Mouse (Mus musculus): ENCODE measurements around the gene Timm22. TPM values are rescaled to one million over a fixed set of nuclear protein-coding genes. Genes with fewer than 3 reads are reported as not detected.

Timm22 gene
- polyA plus RNA-seq, 1 experiment from 2014 or later: 81.6 TPM

DNA sequence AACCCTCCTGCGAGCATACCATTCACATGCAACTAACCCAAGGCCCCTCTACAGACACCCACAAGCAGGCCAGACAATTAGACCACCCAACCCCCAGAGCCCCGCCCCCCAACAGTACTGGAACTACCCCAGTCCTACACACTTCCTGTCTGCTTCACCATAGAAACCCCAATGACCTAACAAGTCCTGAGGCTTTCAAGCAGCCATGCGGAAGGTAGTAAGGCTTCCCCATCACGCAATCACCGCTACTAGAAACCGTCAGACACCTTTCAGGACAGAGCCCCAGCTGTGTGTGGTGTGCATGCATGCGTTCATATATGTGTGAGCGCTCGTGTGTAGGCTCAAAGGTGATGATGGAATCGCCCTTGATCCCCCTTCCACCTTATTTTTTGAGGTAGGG lies 50.1 kb downstream of the Timm22 start:
- no peaks in the 10 kb centered on the region for H3K9me3 ChIP-seq (replicated peaks; ENCODE audit: control insufficient read depth, low read length)
- H3K27ac ChIP-seq (ENCODE audit: low read length): peak overlapping the region; percentile 58
- 74% methylated on average over 10 of the region's 10 CpGs for WGBS
- H3K27me3 ChIP-seq (ENCODE audit: control insufficient read depth, insufficient read depth, low read length): no peaks in the 10 kb centered on the region
- peaks cover 7% of the 10 kb centered on the region for H3K4me1 ChIP-seq (ENCODE audit: control insufficient read depth, insufficient read depth, low read length)
- no peak overlapping the region for H3K4me2 ChIP-seq (ENCODE audit: low read depth, low read length)
- no peak for ATAC-seq (replicated peaks; ENCODE audit: extremely low read depth, insufficient read depth, low FRiP score)
- H3K9ac ChIP-seq (ENCODE audit: low read length): no peak overlapping the region
- H3K4me3 ChIP-seq (ENCODE audit: low read length): no peak overlapping the region
- peaks cover 23% of the 10 kb centered on the region for H3K36me3 ChIP-seq (ENCODE audit: control insufficient read depth, insufficient read depth)

DNA sequence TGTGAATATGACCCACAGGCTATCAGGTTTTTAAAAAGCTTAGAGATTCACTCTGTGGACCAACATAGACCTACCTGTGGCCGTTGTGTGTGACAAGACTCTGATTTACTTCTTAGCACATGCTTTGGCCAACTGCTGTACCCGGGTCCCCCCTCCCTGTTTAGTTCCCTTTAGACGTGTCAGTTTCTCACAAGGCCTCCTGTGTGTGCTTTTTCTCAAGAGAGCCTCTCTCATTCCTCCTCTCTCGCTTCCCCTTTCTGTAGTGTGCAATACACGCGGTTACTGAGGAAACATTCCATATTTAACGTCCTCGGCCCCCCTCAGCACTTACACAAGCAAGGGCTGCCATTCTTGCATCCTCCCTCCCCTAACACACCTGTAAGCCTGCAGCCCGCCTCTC lies 52.0 kb downstream of the Timm22 start:
- Histone ChIP-seq H3K36me3 (ENCODE audit: control insufficient read depth, insufficient read depth) (peaks cover 29% of the 10 kb centered on the region), H3K4me2 (ENCODE audit: low read depth, low read length) (no peak overlapping the region), H3K4me1 (ENCODE audit: control insufficient read depth, insufficient read depth, low read length) (peaks cover 9% of the 10 kb centered on the region), H3K9ac (ENCODE audit: low read length) (no peak overlapping the region), H3K27ac (ENCODE audit: low read length) (no peak overlapping the region), H3K4me3 (ENCODE audit: low read length) (no peak overlapping the region), H3K27me3 (ENCODE audit: control insufficient read depth, insufficient read depth, low read length) (no peaks in the 10 kb centered on the region), H3K9me3 (replicated peaks; ENCODE audit: control insufficient read depth, low read length) (no peaks in the 10 kb centered on the region)
- ATAC-seq (replicated peaks; ENCODE audit: extremely low read depth, insufficient read depth, low FRiP score): no peak
- 77% methylated on average over 9 of the region's 9 CpGs for WGBS

DNA sequence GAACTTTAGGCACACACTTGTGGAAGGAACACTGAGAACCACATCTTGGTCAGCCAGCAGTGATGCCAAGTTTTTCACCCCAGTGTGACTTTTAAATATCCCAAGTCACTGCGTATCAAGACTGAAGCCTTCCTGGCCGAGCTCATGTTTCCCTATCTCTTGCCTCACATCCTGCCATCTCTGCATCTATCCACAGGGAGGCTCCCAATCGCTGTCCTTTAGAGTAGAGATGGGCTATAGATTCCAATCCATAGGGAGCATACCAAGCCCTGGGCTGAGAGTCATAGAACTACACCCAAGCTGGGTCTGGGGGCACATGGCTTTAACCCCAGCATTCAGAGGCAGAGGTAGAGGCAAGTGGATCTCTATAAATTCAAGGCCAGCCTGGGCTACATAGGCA lies 52.7 kb downstream of the Timm22 start:
- H3K4me3 ChIP-seq (ENCODE audit: low read length): no peak overlapping the region
- 58% methylated on average over 3 of the region's 3 CpGs for WGBS
- H3K27ac ChIP-seq (ENCODE audit: low read length): no peak overlapping the region
- no peaks in the 10 kb centered on the region for H3K27me3 ChIP-seq (ENCODE audit: control insufficient read depth, insufficient read depth, low read length)
- no peak overlapping the region for H3K4me2 ChIP-seq (ENCODE audit: low read depth, low read length)
- peaks cover 10% of the 10 kb centered on the region for H3K4me1 ChIP-seq (ENCODE audit: control insufficient read depth, insufficient read depth, low read length)
- H3K9ac ChIP-seq (ENCODE audit: low read length): no peak overlapping the region
- peaks cover 23% of the 10 kb centered on the region for H3K36me3 ChIP-seq (ENCODE audit: control insufficient read depth, insufficient read depth)
- H3K9me3 ChIP-seq (replicated peaks; ENCODE audit: control insufficient read depth, low read length): no peaks in the 10 kb centered on the region
- ATAC-seq (replicated peaks; ENCODE audit: extremely low read depth, insufficient read depth, low FRiP score): no peak

DNA sequence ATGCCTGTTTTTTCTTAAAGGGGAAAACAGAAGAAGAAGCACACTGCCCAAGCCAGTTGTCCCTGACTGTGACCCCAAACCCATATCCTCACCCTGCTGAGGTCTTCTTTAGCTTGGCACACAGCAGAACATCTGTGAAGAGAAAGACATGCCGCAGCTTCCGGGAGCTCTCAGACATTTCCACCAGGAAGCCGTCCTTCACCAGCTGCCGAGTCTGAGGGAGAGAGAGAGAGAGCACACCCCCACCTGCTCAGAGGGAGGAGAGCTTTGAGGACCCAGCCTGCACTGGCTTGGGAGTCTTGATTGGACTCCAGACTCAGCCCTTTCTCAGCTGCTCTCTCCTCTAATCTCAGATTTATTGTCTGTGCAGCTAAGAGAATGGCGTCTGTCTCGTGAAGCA lies 54.4 kb downstream of the Timm22 start:
- H3K4me2 ChIP-seq (ENCODE audit: low read depth, low read length): no peak overlapping the region
- H3K36me3 ChIP-seq (ENCODE audit: control insufficient read depth, insufficient read depth): peaks cover 19% of the 10 kb centered on the region; the same call in 1 of the 2 replicates

DNA sequence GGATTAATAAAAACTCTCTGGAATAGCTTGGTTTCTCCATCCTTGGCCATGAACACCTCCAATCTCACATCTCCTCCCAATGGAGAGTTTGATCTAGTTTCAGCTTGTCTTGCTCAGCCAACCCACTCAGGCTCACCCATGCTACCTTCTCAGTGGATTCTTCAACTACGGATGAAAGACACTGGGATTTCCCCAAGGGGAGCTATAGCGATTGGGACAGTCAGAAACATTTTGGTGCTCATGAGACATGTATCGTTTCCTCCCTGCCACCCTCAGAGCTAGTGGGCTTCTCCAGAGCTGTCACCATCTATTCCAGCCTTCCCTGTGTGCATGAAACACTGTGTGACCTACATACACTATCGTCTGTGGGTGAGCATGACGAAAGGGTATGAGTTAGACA lies 54.9 kb downstream of the Timm22 start:
- Histone ChIP-seq H3K4me2 (ENCODE audit: low read depth, low read length) (no peak overlapping the region), H3K4me1 (ENCODE audit: control insufficient read depth, insufficient read depth, low read length) (peaks cover 6% of the 10 kb centered on the region), H3K4me3 (ENCODE audit: low read length) (no peak overlapping the region), H3K9ac (ENCODE audit: low read length) (no peak overlapping the region), H3K36me3 (ENCODE audit: control insufficient read depth, insufficient read depth) (peaks cover 19% of the 10 kb centered on the region; the same call in 1 of the 2 replicates), H3K27ac (ENCODE audit: low read length) (no peak overlapping the region), H3K27me3 (ENCODE audit: control insufficient read depth, insufficient read depth, low read length) (no peaks in the 10 kb centered on the region), H3K9me3 (replicated peaks; ENCODE audit: control insufficient read depth, low read length) (no peaks in the 10 kb centered on the region)
- WGBS: 84% methylated on average over 5 of the region's 5 CpGs
- no peak for ATAC-seq (replicated peaks; ENCODE audit: extremely low read depth, insufficient read depth, low FRiP score)

More for the DNA sequence above, 54.4 kb downstream of the Timm22 start:
- Histone ChIP-seq H3K27ac (ENCODE audit: low read length) (no peak overlapping the region), H3K4me3 (ENCODE audit: low read length) (no peak overlapping the region), H3K9me3 (replicated peaks; ENCODE audit: control insufficient read depth, low read length) (no peaks in the 10 kb centered on the region), H3K4me1 (ENCODE audit: control insufficient read depth, insufficient read depth, low read length) (peaks cover 10% of the 10 kb centered on the region), H3K9ac (ENCODE audit: low read length) (no peak overlapping the region), H3K27me3 (ENCODE audit: control insufficient read depth, insufficient read depth, low read length) (no peaks in the 10 kb centered on the region)
- ATAC-seq (replicated peaks; ENCODE audit: extremely low read depth, insufficient read depth, low FRiP score): no peak
- 55% methylated on average over 6 of the region's 6 CpGs for WGBS

DNA sequence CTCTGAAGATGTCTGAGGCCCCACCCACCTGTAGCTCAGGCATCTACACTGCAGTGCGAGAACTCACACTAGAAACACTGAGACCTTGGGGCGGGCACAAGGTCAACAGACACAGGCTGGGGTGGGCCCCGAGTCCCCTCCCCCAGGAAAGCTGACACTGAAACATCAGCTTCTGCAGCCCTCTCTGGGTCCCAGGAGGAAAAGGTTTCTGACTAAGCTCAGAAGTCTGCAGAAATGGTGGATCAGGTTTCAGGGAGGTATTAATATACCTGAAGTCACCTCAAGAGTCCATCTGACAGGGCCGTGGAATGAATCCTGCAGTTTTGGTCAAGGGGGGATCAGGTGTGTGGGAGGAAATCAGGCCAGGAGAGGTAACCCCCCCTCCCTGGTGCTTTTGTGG lies 59.1 kb downstream of the Timm22 start:
- no peak overlapping the region for H3K4me2 ChIP-seq (ENCODE audit: low read depth, low read length)
- no peaks in the 10 kb centered on the region for H3K27me3 ChIP-seq (ENCODE audit: control insufficient read depth, insufficient read depth, low read length)
- H3K27ac ChIP-seq (ENCODE audit: low read length): no peak overlapping the region
- no peak overlapping the region for H3K4me3 ChIP-seq (ENCODE audit: low read length)
- H3K36me3 ChIP-seq (ENCODE audit: control insufficient read depth, insufficient read depth): peaks cover 16% of the 10 kb centered on the region; the same call in 1 of the 2 replicates
- ATAC-seq (replicated peaks; ENCODE audit: extremely low read depth, insufficient read depth, low FRiP score): no peak
- 82% methylated on average over 4 of the region's 4 CpGs for WGBS
- H3K9ac ChIP-seq (ENCODE audit: low read length): no peak overlapping the region
- H3K9me3 ChIP-seq (replicated peaks; ENCODE audit: control insufficient read depth, low read length): no peaks in the 10 kb centered on the region
- peaks cover 33% of the 10 kb centered on the region for H3K4me1 ChIP-seq (ENCODE audit: control insufficient read depth, insufficient read depth, low read length)

Other genes starting within 250 kb of the Timm22 start
- gene Vps53, start 227.3 kb upstream of the Timm22 start, polyA plus RNA-seq (2015; fragmentation: Nextera tagmentation; extraction: Ambion mirVana): 30.5 and 35.1 TPM in 2 replicates
- 22.3 and 24.0 TPM in 2 replicates for gene Fam57a, start 227.3 kb upstream of the Timm22 start, polyA plus RNA-seq (2015; fragmentation: Nextera tagmentation; extraction: Ambion mirVana)
- 0.53 and 1.8 TPM in 2 replicates for gene Dbil5, start 189.3 kb upstream of the Timm22 start, polyA plus RNA-seq (2015; fragmentation: Nextera tagmentation; extraction: Ambion mirVana)
- gene Gemin4, start 189.3 kb upstream of the Timm22 start, polyA plus RNA-seq (2015; fragmentation: Nextera tagmentation; extraction: Ambion mirVana): 20.1 and 21.7 TPM in 2 replicates
- gene Mrm3, start 163.2 kb upstream of the Timm22 start, polyA plus RNA-seq (2015; fragmentation: Nextera tagmentation; extraction: Ambion mirVana): 29.1 and 31.7 TPM in 2 replicates
- 115 and 122 TPM in 2 replicates for gene Glod4, start 163.2 kb upstream of the Timm22 start, polyA plus RNA-seq (2015; fragmentation: Nextera tagmentation; extraction: Ambion mirVana)
- gene Nxn, start 7.8 kb upstream of the Timm22 start, polyA plus RNA-seq (2015; fragmentation: Nextera tagmentation; extraction: Ambion mirVana): 20.8 and 21.2 TPM in 2 replicates
- gene Abr, start 215.4 kb downstream of the Timm22 start, polyA plus RNA-seq (2015; fragmentation: Nextera tagmentation; extraction: Ambion mirVana): 21.0 and 22.9 TPM in 2 replicates

Measured in heart, embryonic 16.5 days (tissue).